Mouse (Mus musculus): ENCODE data around the gene Znrf4. TPM values are rescaled to one million over a fixed set of nuclear protein-coding genes. Genes with fewer than 3 reads are reported as not detected.
A peak's percentile ranks its signal among the peaks of the same experiment; 100 is the strongest.

Znrf4 gene
- total RNA-seq, 2 experiments from 2014 or later: not detected

- no peak for TF ChIP-seq CTCF (conservative IDR thresholded peaks at IDR 0.05)
- H3K4me3 ChIP-seq: no peak overlapping the region
- DNase-seq (ENCODE audit: low spot score in 2 of 2): no peak
- H3K27ac ChIP-seq: no peak overlapping the region
Observed at GRCm38 (mm10) chr17:56499229-56499628, 13.0 kb downstream of the Znrf4 start.

GRCm38 (mm10) chr17:56494480-56494879 is 17.8 kb downstream of the Znrf4 start:
- no peak for DNase-seq (ENCODE audit: low spot score in 2 of 2)
- Histone ChIP-seq H3K27ac (peak overlapping the region; percentile 62; the same call in 1 of the 2 replicates), H3K4me3 (no peak overlapping the region)
- TF ChIP-seq CTCF (conservative IDR thresholded peaks at IDR 0.05): no peak

GRCm38 (mm10) chr17:56493841-56494240 is 18.4 kb downstream of the Znrf4 start:
- DNase-seq (ENCODE audit: low spot score in 2 of 2): peak in 1 of 2 experiments; percentile 76
- TF ChIP-seq CTCF (conservative IDR thresholded peaks at IDR 0.05): no peak
- H3K4me3 ChIP-seq: no peak overlapping the region
- H3K27ac ChIP-seq: peak overlapping the region; percentile 62; the same call in 1 of the 2 replicates

- DNase-seq (ENCODE audit: low spot score in 2 of 2): no peak
- Histone ChIP-seq H3K27ac (peak overlapping the region; percentile 72), H3K4me3 (no peak overlapping the region)
- no peak for TF ChIP-seq CTCF (conservative IDR thresholded peaks at IDR 0.05)
Observed at GRCm38 (mm10) chr17:56490438-56491152, 21.6 kb downstream of the Znrf4 start.

- TF ChIP-seq CTCF (conservative IDR thresholded peaks at IDR 0.05): no peak
- H3K4me3 ChIP-seq: no peak overlapping the region
- H3K27ac ChIP-seq: no peak overlapping the region
- DNase-seq (ENCODE audit: low spot score in 2 of 2): no peak
Observed at GRCm38 (mm10) chr17:56488028-56488427, 24.2 kb downstream of the Znrf4 start.

- Histone ChIP-seq H3K4me3 (no peak overlapping the region), H3K27ac (no peak overlapping the region)
- no peak for DNase-seq (ENCODE audit: low spot score in 2 of 2)
- TF ChIP-seq CTCF (conservative IDR thresholded peaks at IDR 0.05): peak; percentile 60
Observed at GRCm38 (mm10) chr17:56487441-56487888, 24.8 kb downstream of the Znrf4 start.

- TF ChIP-seq CTCF (conservative IDR thresholded peaks at IDR 0.05): no peak
- DNase-seq (ENCODE audit: low spot score in 2 of 2): no peak
- no peak overlapping the region for H3K27ac ChIP-seq
- H3K4me3 ChIP-seq: no peak overlapping the region
Observed at GRCm38 (mm10) chr17:56485926-56486325, 26.3 kb downstream of the Znrf4 start.

GRCm38 (mm10) chr17:56485118-56485517 is 27.1 kb downstream of the Znrf4 start:
- no peak for DNase-seq (ENCODE audit: low spot score in 2 of 2)

GRCm38 (mm10) chr17:56482671-56483070 is 29.6 kb downstream of the Znrf4 start:
- Histone ChIP-seq H3K4me3 (no peak overlapping the region), H3K27ac (no peak overlapping the region)
- no peak for TF ChIP-seq CTCF (conservative IDR thresholded peaks at IDR 0.05)
- DNase-seq (ENCODE audit: low spot score in 2 of 2): no peak

More at GRCm38 (mm10) chr17:56485118-56485517, 27.1 kb downstream of the Znrf4 start:
- no peak overlapping the region for H3K4me3 ChIP-seq
- H3K27ac ChIP-seq: no peak overlapping the region
- TF ChIP-seq CTCF (conservative IDR thresholded peaks at IDR 0.05): no peak

- H3K27ac ChIP-seq: no peak overlapping the region
- H3K4me3 ChIP-seq: no peak overlapping the region
- peak; percentile 93 for TF ChIP-seq CTCF (conservative IDR thresholded peaks at IDR 0.05)
- DNase-seq (ENCODE audit: low spot score in 2 of 2): peak in 1 of 2 experiments; percentile 78
Observed at GRCm38 (mm10) chr17:56479358-56479757, 32.9 kb downstream of the Znrf4 start.

- no peak for TF ChIP-seq CTCF (conservative IDR thresholded peaks at IDR 0.05)
- H3K4me3 ChIP-seq: no peak overlapping the region
- DNase-seq (ENCODE audit: low spot score in 2 of 2): no peak
Observed at GRCm38 (mm10) chr17:56478191-56478611, 34.0 kb downstream of the Znrf4 start.

GRCm38 (mm10) chr17:56477191-56477818 is 34.9 kb downstream of the Znrf4 start:
- no peak for DNase-seq (ENCODE audit: low spot score in 2 of 2)
- H3K4me3 ChIP-seq: no peak overlapping the region
- H3K27ac ChIP-seq: no peak overlapping the region
- no peak for TF ChIP-seq CTCF (conservative IDR thresholded peaks at IDR 0.05)

More at GRCm38 (mm10) chr17:56478191-56478611, 34.0 kb downstream of the Znrf4 start:
- no peak overlapping the region for H3K27ac ChIP-seq

GRCm38 (mm10) chr17:56476402-56476752 is 35.9 kb downstream of the Znrf4 start, which contains the start of gene Ptprs:
Gene Ptprs, minus strand, starts transcription at chr17:56476483.
- DNase-seq (ENCODE audit: low spot score in 2 of 2): peak; percentile 98 to 100
- peak; percentile 22; the same call in 1 of the 2 replicates for TF ChIP-seq CTCF (conservative IDR thresholded peaks at IDR 0.05)
- peak within 1 kb of the TSS; percentile 95 for H3K27ac ChIP-seq
- peak within 1 kb of the TSS; percentile 87 for H3K4me3 ChIP-seq
